Mouse (Mus musculus) embryonic fibroblast, embryonic 13.5 days (primary cell): ENCODE measurements around the gene Pold2. TPM values are rescaled to one million over a fixed set of nuclear protein-coding genes. Genes with fewer than 3 reads are reported as not detected.

Source experiments
- H3K27ac ChIP-seq: 2 replicates; pipeline ENCODE4 v1.5.1; 2012; ENCODE audit warnings: low read length, control low read depth, inconsistent platforms; ENCODE audit not compliant: insufficient read depth
- H3K4me1 ChIP-seq: 2 replicates; pipeline ENCODE4 v1.6.1; 2011; ENCODE audit warnings: low read length; ENCODE audit not compliant: control insufficient read depth, insufficient read depth
- H3K4me3 ChIP-seq: 2 replicates; pipeline ENCODE4 v1.5.1; 2011; ENCODE audit warnings: mild to moderate bottlenecking, control low read depth, low read length; ENCODE audit not compliant: insufficient read depth
- CTCF ChIP-seq: IDR thresholded peaks from 2 replicates; pipeline ENCODE4 v1.5.1; 2011; ENCODE audit warnings: mild to moderate bottlenecking, control low read depth, low read length, moderate library complexity, borderline replicate concordance; ENCODE audit not compliant: insufficient read depth
- POLR2A ChIP-seq: IDR thresholded peaks from 2 replicates; pipeline ENCODE4 v1.6.1; 2011; ENCODE audit warnings: low read depth, mild to moderate bottlenecking, control low read depth, low read length, moderate library complexity
- polyA plus RNA-seq: library from polyadenylated mRNA; stranded (reverse); fragments of >200 nt; gene quantifications from 2 replicates; pipeline ENCODE4 v1.2.4, GENCODE M21; 2011; ENCODE audit warnings: low read depth; ENCODE audit not compliant: missing spikeins, insufficient read length

The Pold2 gene
- polyA plus RNA-seq, 1 experiment: 31.7 TPM

DNA sequence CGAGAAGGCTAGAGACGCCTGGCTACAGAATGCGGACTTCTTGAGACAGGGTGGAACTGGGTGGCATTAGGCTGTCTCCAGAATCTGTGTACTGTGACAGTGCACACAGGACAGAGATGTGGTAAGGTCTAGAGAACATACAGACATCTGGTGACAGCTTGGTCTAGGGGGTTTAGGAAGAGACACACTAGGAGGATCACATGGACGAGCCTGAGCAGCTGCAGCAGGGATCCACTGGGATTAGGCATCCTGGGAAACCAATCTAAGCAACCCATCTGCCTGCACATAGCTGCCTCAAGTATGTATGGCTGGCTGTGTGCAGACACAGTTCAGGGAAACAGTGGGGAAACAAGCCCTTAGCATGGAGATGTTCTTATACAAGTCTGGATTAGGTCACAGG is 35.8 kb upstream of the Pold2 start:
- no peaks in the 10 kb centered on the region for H3K4me1 ChIP-seq
- H3K27ac ChIP-seq: no peak overlapping the region
- no peak for TF ChIP-seq POLR2A
- TF ChIP-seq CTCF: no peak
- H3K4me3 ChIP-seq: no peak overlapping the region

DNA sequence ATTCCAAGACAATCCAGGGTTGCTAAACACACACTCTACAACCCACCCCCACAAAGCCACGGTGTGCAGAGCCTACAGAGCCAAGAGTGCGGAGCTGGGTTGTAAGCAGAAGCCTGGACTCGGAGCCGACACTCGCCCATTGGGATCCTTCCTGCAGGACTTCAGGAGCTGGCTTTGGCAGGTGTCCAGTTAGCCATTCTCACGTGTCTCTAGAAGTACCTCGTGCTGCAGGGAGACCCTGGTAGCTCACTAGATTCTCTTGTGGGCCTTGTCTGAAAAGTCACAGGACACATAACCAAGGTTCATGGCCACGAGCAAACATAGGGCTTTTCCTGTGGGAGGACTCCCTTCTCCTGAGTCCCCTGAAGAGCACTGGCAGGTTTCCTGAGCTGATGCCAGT is 35.2 kb upstream of the Pold2 start:
- Histone ChIP-seq H3K4me3 (no peak overlapping the region), H3K4me1 (no peaks in the 10 kb centered on the region), H3K27ac (no peak overlapping the region)
- TF ChIP-seq POLR2A: no peak
- TF ChIP-seq CTCF: no peak

DNA sequence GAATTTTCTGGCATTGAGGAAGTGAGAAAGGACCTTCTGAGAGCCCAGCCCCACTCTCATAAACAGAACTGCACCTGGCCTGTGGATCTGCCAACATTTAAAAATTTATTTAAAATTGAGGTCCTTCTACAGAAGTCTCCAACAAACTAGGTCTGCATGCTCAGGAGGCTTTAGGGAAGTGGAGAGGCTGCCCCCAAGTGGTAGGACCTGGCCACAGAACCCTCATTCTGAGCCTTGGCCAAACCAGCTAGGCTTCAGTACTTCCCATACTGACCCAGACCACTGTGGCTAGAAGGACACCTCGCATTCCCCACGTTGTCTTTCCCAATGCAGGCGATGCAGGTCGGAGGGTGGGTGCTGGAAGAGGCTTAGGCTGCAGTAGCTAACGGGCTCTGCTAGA is 34.5 kb upstream of the Pold2 start:
- Histone ChIP-seq H3K27ac (no peak overlapping the region), H3K4me1 (no peaks in the 10 kb centered on the region), H3K4me3 (no peak overlapping the region)
- no peak for TF ChIP-seq POLR2A
- peak; percentile 55; the same call in 1 of the 2 replicates for TF ChIP-seq CTCF

DNA sequence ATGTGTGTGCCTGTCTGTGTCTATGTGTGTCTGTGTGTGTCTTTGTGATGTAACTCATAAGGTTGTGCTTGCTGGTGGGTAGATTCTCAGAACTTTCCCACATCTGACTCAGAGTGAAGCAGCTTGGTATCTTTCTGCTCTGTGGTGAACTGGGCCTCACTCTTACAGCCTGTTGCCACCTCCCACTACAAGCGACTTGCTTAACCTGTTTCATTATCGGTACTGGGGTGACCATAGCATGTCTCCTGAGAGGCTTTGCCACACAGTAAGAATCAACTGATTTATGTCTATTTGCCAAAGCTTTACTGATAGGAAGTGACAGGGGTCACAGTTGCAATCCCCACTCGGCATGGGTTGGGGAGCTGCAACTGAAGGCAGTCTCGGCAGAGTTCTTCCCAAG is 30.6 kb upstream of the Pold2 start:
- Histone ChIP-seq H3K4me1 (no peaks in the 10 kb centered on the region), H3K27ac (no peak overlapping the region), H3K4me3 (no peak overlapping the region)
- no peak for TF ChIP-seq POLR2A
- no peak for TF ChIP-seq CTCF

DNA sequence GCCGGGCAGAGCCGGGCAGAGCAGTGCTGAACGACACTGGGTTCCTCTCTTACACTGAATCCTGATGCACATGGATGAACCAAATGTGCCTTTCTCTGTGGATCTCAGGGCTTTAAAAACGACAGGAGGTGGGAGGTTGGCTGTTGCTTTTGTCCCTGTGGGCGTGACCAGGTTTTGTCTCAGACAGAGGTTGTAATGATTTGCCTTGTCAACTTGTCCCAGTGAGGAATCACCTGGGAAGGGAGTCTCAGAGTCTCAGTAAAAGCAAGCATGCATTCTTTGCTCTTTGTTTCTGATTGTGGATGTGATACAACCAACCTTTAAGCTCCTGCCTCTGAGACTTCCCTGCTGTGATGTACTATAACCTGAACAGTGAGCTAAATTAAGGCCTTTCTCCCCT is 29.0 kb upstream of the Pold2 start:
- no peak overlapping the region for H3K4me3 ChIP-seq
- TF ChIP-seq CTCF (no peak), POLR2A (no peak)
- no peak overlapping the region for H3K27ac ChIP-seq
- 0 out of 2 replicates have a peak, but pooled peaks cover 3% of the 10 kb centered on the region for H3K4me1 ChIP-seq

DNA sequence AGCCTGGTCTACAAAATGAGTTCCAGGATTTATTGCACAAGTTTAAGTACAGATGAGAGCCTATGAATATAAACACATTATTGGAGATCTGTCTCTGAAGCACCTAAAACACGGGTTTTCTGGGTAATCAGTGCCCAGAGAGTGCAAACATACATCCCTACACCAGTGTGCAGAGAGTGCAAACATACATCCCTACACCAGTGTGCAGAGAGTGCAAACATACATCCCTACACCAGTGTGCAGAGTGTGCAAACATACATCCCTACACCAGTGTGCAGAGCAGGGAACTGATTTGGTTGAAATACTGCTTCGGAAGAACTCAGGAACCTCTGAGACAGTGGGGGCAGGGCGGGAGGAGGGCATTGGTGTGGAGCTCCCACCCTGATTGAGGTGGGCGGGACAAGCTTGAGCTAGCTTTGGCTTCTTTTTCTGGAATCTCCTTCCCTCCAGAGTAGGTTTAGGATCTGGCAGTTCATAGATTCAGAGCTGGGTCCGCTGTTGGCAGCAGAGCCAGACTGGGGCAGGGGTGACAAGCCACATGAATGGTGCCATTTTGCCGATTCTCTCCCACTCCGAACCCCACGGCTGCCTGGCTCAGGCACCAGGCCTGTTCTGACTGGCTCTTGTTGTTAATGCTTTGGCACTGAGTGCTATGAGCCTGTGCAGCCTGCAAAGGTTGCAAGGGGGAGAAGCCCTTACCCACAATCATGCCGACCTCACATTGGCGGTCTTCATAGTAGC is 27.9 kb upstream of the Pold2 start:
- TF ChIP-seq POLR2A: no peak
- TF ChIP-seq CTCF: no peak
- Histone ChIP-seq H3K4me3 (no peak overlapping the region), H3K27ac (no peak overlapping the region), H3K4me1 (0 out of 2 replicates have a peak, but pooled peaks cover 3% of the 10 kb centered on the region)

DNA sequence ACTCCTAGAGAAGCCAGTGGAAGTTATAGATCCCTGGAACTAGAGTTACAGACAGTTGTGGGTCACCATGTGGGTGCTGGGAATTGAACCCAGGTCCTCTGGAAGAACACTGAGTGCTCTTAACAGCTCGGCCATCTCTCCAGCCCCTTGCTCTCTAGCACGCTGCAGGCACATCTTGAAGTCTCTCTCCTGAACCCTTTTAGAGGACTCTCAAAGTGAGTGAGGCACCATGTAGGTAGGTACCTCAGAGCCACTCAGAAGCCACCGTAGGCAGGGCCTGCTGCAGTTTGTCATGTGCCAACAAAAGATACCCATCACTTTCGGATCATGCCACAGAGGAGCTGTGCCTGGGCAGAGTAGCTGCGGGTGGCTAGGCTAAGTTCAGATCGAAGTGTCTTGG is 26.8 kb upstream of the Pold2 start:
- Histone ChIP-seq H3K4me1 (0 out of 2 replicates have a peak, but pooled peaks cover 3% of the 10 kb centered on the region), H3K4me3 (no peak overlapping the region), H3K27ac (no peak overlapping the region)
- TF ChIP-seq CTCF (no peak), POLR2A (no peak)

DNA sequence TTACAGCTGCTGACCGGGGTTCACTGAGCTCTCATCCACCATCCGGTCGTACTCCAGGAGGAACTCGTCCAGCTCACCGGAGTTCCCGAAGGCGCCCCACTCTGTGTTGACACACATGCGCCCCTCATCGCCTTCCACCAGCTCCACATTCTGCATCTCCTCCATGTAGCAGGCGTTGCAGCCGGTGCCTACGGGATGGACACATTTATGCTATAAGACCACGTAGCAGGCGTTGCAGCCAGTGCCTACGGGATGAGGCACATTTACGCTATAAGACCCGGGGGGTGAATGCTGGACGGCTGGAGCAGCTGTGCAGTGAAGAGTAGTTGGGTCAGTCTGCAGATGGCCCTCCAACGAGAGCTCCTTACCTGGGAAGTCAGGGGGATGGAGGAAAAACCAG is 26.3 kb upstream of the Pold2 start:
- no peak for TF ChIP-seq CTCF
- TF ChIP-seq POLR2A: no peak
- Histone ChIP-seq H3K4me3 (no peak overlapping the region), H3K27ac (no peak overlapping the region), H3K4me1 (0 out of 2 replicates have a peak, but pooled peaks cover 3% of the 10 kb centered on the region)

DNA sequence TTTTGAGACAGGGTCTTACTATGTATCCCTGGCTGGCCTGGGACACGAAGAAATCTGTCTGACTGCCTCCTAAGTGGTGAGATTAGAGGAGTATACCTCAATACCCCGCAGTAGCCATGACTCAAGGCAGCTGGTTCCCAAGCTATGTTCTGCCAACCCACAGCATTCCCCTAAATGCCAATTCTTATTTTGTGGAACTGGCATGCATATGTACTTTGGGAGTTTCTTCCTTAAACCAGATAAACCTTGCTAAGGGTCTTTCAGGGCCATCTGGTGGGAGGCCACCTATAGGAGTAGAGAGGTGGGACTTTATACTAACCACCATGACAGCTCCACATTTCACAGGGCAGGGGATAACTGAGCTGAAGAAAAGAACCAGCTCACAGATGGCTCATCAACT is 25.8 kb upstream of the Pold2 start:
- H3K4me3 ChIP-seq: no peak overlapping the region
- no peak for TF ChIP-seq CTCF
- no peak for TF ChIP-seq POLR2A
- H3K27ac ChIP-seq: no peak overlapping the region
- H3K4me1 ChIP-seq: 0 out of 2 replicates have a peak, but pooled peaks cover 3% of the 10 kb centered on the region

DNA sequence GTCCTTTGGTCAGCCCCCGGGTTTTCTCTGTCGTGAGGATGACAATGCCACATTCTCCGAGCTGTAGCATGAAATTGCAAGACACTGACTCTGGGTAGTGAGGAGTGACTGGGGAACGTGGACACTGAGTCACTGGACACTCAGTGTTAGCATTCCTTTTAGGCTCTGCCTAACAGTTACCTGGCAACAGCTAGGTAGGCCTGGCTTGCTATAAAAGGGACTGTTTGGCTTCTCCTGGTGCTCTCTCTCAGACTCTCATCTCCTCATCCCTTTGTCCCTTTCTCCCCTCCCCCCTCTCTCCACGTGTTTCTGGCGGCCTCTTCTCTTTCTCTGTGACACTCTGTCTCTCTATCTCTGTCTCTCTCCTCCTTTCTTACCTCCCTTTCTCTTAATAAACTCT is 24.3 kb upstream of the Pold2 start:
- TF ChIP-seq CTCF (no peak), POLR2A (no peak)
- Histone ChIP-seq H3K4me3 (no peak overlapping the region), H3K27ac (no peak overlapping the region), H3K4me1 (0 out of 2 replicates have a peak, but pooled peaks cover 3% of the 10 kb centered on the region)
